Mouse (Mus musculus): ENCODE results near the gene Ttc3.

- no peak for TF ChIP-seq POLR2A (IDR thresholded peaks at IDR 0.05; ENCODE audit: insufficient read depth, low read length)
- no peak for TF ChIP-seq CTCF (IDR thresholded peaks at IDR 0.05; ENCODE audit: low read depth, low read length)
Observed at GRCm38 (mm10) chr16:94428948-94429347, 58.5 kb downstream of the Ttc3 start.
